Mouse (Mus musculus): ENCODE results near the gene Tmbim4. TPM values are rescaled to one million over a fixed set of nuclear protein-coding genes. Genes with fewer than 3 reads are reported as not detected.

Gene Tmbim4
- polyA plus RNA-seq, 1 experiment from 2014 or later, result 110 TPM

DNA sequence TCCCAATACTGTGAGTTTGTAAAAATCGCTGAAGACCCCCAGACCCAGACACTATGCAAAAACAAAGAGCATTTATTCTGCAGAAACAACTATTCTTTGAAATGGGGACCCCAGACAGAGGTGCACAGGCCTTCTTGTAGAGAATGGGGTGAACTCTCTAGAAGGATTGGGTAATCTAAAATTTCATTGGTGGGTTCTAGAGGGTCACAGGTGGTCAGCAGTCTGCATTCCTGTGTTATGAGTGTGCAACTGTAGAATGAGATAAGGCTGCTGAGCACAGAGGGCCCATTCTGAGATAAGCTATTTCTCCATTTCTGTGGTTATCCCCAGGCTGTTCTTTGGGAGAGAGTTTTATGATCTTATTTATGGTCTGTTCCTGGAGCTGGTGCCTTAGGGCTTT is 33.3 kb upstream of the Tmbim4 start:
- 82% methylated on average over 1 of the region's 1 CpGs for WGBS
- H3K4me2 ChIP-seq (replicated peaks; ENCODE audit: low read depth, low read length), result no peak overlapping the region
- H3K9ac ChIP-seq (replicated peaks; ENCODE audit: low read depth, low read length), result no peak overlapping the region
- no peaks in the 10 kb centered on the region; the same call in 1 of the 2 replicates for H3K4me1 ChIP-seq (ENCODE audit: control insufficient read depth, insufficient read depth, low read length)
- no peak overlapping the region for H3K4me3 ChIP-seq (ENCODE audit: low read depth, low read length)
- no peak overlapping the region for H3K27ac ChIP-seq (ENCODE audit: low read length)
- ATAC-seq (ENCODE audit: insufficient number of reproducible peaks, insufficient read depth, low FRiP score, low read depth), result peak; percentile 42; the same call in 1 of the 2 replicates
- H3K9me3 ChIP-seq (ENCODE audit: control insufficient read depth, low read depth, low read length), result no peaks in the 10 kb centered on the region
- no peaks in the 10 kb centered on the region for H3K36me3 ChIP-seq (ENCODE audit: control insufficient read depth, insufficient read depth, low read length)
- H3K27me3 ChIP-seq (ENCODE audit: control insufficient read depth, insufficient read depth, low read length), result no peaks in the 10 kb centered on the region

DNA sequence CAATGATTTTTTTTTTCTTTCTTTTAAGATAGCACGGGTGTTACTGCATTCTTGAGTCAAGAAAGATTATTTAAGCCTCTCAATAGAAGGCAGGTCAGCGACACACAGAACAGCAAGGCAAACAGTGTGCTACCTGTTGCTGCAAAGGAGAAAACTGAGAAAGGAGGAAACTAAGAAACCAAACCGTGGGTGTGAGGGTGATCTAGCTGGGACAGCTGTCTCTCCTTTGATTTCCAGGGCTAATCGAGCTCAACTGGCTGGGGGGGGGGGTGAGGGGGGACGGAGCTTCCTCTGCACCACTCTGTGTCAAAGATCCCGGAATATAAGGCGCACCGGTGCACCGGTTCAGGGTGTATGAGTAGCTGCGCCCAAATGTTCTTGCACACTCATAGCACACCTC is 32.3 kb upstream of the Tmbim4 start:
- no peaks in the 10 kb centered on the region; the same call in 1 of the 2 replicates for H3K4me1 ChIP-seq (ENCODE audit: control insufficient read depth, insufficient read depth, low read length)
- H3K4me3 ChIP-seq (ENCODE audit: low read depth, low read length), result no peak overlapping the region
- H3K4me2 ChIP-seq (replicated peaks; ENCODE audit: low read depth, low read length), result 0 out of 2 replicates have a peak overlapping the region, but pooled peaks have one; percentile 5
- H3K27me3 ChIP-seq (ENCODE audit: control insufficient read depth, insufficient read depth, low read length), result no peaks in the 10 kb centered on the region
- 40% methylated on average over 10 of the region's 10 CpGs for WGBS
- ATAC-seq (ENCODE audit: insufficient number of reproducible peaks, insufficient read depth, low FRiP score, low read depth), result no peak
- H3K9ac ChIP-seq (replicated peaks; ENCODE audit: low read depth, low read length), result no peak overlapping the region
- H3K36me3 ChIP-seq (ENCODE audit: control insufficient read depth, insufficient read depth, low read length), result no peaks in the 10 kb centered on the region
- H3K27ac ChIP-seq (ENCODE audit: low read length), result no peak overlapping the region
- H3K9me3 ChIP-seq (ENCODE audit: control insufficient read depth, low read depth, low read length), result no peaks in the 10 kb centered on the region

DNA sequence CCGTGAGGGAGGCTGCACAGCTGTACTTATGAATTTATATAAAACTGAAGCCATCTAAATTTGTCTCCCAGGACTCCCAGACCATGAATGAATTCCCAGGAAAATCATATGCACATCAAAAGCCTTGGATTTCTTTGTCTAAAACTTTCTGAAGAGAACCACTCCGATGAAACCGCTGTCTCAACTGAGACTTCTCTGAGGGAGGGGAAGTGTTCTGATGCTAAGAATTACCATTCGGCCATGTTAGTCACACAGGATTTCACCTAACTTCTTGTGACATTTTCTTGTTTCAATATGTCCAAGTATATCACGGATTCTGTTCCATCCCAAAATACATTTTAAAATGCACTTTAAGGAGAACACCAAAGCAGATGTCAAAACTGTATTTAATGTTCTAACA is 31.5 kb upstream of the Tmbim4 start:
- ATAC-seq (ENCODE audit: insufficient number of reproducible peaks, insufficient read depth, low FRiP score, low read depth), result no peak
- no peaks in the 10 kb centered on the region for H3K9me3 ChIP-seq (ENCODE audit: control insufficient read depth, low read depth, low read length)
- WGBS, result 73% methylated on average over 5 of the region's 5 CpGs

DNA sequence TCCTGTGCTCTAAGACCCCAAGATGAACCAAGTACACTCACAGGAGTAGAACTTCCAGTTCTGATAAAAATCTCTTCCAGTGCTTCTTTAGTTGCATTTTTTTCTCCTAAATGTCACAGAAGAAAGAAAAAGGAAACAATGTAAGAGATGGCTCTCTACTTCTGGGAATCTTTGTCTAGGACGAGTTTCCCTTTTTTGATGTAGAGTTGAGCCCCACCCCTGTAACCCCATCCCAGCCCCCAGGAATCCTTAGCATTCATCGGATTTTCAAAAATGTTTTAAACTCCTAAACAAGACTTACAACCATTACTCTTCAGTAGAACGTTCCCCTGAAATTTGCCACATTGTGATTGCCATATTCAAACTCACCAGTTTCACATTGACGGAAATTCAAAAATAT is 31.1 kb upstream of the Tmbim4 start:
- no peak for ATAC-seq (ENCODE audit: insufficient number of reproducible peaks, insufficient read depth, low FRiP score, low read depth)
- H3K27me3 ChIP-seq (ENCODE audit: control insufficient read depth, insufficient read depth, low read length), result no peaks in the 10 kb centered on the region
- H3K9ac ChIP-seq (replicated peaks; ENCODE audit: low read depth, low read length), result no peak overlapping the region
- no peaks in the 10 kb centered on the region; the same call in 1 of the 2 replicates for H3K4me1 ChIP-seq (ENCODE audit: control insufficient read depth, insufficient read depth, low read length)
- H3K4me3 ChIP-seq (ENCODE audit: low read depth, low read length), result no peak overlapping the region
- H3K36me3 ChIP-seq (ENCODE audit: control insufficient read depth, insufficient read depth, low read length), result no peaks in the 10 kb centered on the region
- H3K4me2 ChIP-seq (replicated peaks; ENCODE audit: low read depth, low read length), result no peak overlapping the region
- no peaks in the 10 kb centered on the region for H3K9me3 ChIP-seq (ENCODE audit: control insufficient read depth, low read depth, low read length)
- WGBS, result 73% methylated on average over 4 of the region's 4 CpGs
- no peak overlapping the region for H3K27ac ChIP-seq (ENCODE audit: low read length)

More for the DNA sequence above, 31.5 kb upstream of the Tmbim4 start:
- Histone ChIP-seq H3K27ac (ENCODE audit: low read length) (no peak overlapping the region), H3K4me1 (ENCODE audit: control insufficient read depth, insufficient read depth, low read length) (no peaks in the 10 kb centered on the region; the same call in 1 of the 2 replicates), H3K4me3 (ENCODE audit: low read depth, low read length) (no peak overlapping the region), H3K36me3 (ENCODE audit: control insufficient read depth, insufficient read depth, low read length) (no peaks in the 10 kb centered on the region), H3K9ac (replicated peaks; ENCODE audit: low read depth, low read length) (no peak overlapping the region), H3K4me2 (replicated peaks; ENCODE audit: low read depth, low read length) (no peak overlapping the region), H3K27me3 (ENCODE audit: control insufficient read depth, insufficient read depth, low read length) (no peaks in the 10 kb centered on the region)

DNA sequence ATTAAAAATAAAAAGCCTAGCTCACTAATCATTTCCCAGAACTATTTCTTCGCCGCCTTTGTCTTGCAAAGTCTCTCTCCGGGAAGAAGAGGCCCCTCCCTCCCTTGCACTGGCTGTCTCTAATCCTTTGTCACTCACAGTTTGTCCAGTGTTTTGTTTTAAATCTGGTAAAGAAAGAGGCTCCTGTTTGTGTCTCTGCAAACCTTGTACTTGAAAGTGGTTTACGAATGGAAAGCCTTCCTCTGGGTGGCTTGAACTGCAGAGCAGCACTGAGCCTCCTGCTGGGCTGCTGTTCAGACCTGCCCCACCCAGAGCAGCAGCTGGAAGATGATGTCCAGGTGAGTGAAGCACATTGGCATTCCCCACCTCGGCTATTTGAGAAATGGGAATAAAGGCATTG is 30.1 kb upstream of the Tmbim4 start:
- Histone ChIP-seq H3K4me3 (ENCODE audit: low read depth, low read length) (no peak overlapping the region), H3K4me1 (ENCODE audit: control insufficient read depth, insufficient read depth, low read length) (no peaks in the 10 kb centered on the region; the same call in 1 of the 2 replicates), H3K9me3 (ENCODE audit: control insufficient read depth, low read depth, low read length) (no peaks in the 10 kb centered on the region), H3K9ac (replicated peaks; ENCODE audit: low read depth, low read length) (no peak overlapping the region), H3K4me2 (replicated peaks; ENCODE audit: low read depth, low read length) (no peak overlapping the region), H3K36me3 (ENCODE audit: control insufficient read depth, insufficient read depth, low read length) (no peaks in the 10 kb centered on the region), H3K27me3 (ENCODE audit: control insufficient read depth, insufficient read depth, low read length) (no peaks in the 10 kb centered on the region), H3K27ac (ENCODE audit: low read length) (no peak overlapping the region)
- ATAC-seq (ENCODE audit: insufficient number of reproducible peaks, insufficient read depth, low FRiP score, low read depth), result no peak
- 38% methylated on average over 5 of the region's 5 CpGs for WGBS

DNA sequence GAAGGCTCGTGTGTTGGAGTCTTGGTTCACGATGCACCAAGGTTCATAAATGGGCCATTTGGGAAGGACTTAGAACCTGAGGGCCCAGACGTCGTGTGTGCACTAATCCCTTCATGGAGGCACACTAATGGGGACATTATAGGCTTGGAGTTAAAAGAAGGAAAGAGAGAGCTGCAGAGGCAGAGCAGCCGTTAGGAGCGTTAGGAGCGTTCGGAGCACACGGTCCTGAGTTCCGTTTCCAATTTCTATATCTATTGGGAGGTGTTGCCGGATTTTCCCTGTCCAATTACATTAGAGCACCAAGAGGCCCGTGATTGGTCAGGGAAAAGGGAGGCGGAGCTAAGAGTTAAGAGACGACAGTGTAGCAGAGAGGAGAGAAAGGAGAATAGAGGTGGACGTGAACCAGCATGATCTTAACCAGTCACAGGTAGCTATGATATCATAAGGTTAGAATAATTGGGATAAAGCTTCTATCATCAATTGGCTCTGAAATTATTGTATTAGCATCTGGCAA is 27.1 kb upstream of the Tmbim4 start:
- Histone ChIP-seq H3K9ac (replicated peaks; ENCODE audit: low read depth, low read length) (no peak overlapping the region), H3K4me3 (ENCODE audit: low read depth, low read length) (no peak overlapping the region), H3K27me3 (ENCODE audit: control insufficient read depth, insufficient read depth, low read length) (no peaks in the 10 kb centered on the region), H3K4me1 (ENCODE audit: control insufficient read depth, insufficient read depth, low read length) (no peaks in the 10 kb centered on the region), H3K9me3 (ENCODE audit: control insufficient read depth, low read depth, low read length) (no peaks in the 10 kb centered on the region), H3K27ac (ENCODE audit: low read length) (no peak overlapping the region), H3K4me2 (replicated peaks; ENCODE audit: low read depth, low read length) (no peak overlapping the region), H3K36me3 (ENCODE audit: control insufficient read depth, insufficient read depth, low read length) (no peaks in the 10 kb centered on the region)
- WGBS, result 86% methylated on average over 15 of the region's 15 CpGs
- no peak for ATAC-seq (ENCODE audit: insufficient number of reproducible peaks, insufficient read depth, low FRiP score, low read depth)

DNA sequence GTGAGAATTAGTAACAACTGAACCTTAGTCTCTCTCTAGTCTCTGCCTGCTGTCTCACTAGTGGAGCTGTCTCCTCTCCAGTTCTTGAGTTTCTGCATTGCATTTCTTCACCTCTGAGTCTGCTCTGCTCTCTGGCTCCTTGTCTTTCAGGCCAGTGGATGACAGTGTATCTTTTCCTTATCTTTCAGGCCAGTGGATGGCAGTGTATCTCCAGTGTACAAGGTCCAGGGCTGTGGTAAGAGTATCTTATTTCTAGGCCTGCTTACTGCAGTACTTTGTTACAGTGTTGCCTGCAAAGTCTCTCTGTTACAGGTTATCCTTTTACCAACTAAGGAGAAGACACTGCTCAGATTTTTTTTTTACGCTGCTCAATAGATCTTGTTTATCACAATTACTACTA is 18.5 kb upstream of the Tmbim4 start:
- no peak for ATAC-seq (ENCODE audit: insufficient number of reproducible peaks, insufficient read depth, low FRiP score, low read depth)
- H3K9me3 ChIP-seq (ENCODE audit: control insufficient read depth, low read depth, low read length), result no peaks in the 10 kb centered on the region
- no peak overlapping the region for H3K27ac ChIP-seq (ENCODE audit: low read length)
- 91% methylated on average over 1 of the region's 1 CpGs for WGBS
- no peak overlapping the region for H3K9ac ChIP-seq (replicated peaks; ENCODE audit: low read depth, low read length)
- H3K4me2 ChIP-seq (replicated peaks; ENCODE audit: low read depth, low read length), result no peak overlapping the region
- no peaks in the 10 kb centered on the region for H3K4me1 ChIP-seq (ENCODE audit: control insufficient read depth, insufficient read depth, low read length)
- no peaks in the 10 kb centered on the region for H3K27me3 ChIP-seq (ENCODE audit: control insufficient read depth, insufficient read depth, low read length)
- H3K4me3 ChIP-seq (ENCODE audit: low read depth, low read length), result no peak overlapping the region
- no peaks in the 10 kb centered on the region for H3K36me3 ChIP-seq (ENCODE audit: control insufficient read depth, insufficient read depth, low read length)

DNA sequence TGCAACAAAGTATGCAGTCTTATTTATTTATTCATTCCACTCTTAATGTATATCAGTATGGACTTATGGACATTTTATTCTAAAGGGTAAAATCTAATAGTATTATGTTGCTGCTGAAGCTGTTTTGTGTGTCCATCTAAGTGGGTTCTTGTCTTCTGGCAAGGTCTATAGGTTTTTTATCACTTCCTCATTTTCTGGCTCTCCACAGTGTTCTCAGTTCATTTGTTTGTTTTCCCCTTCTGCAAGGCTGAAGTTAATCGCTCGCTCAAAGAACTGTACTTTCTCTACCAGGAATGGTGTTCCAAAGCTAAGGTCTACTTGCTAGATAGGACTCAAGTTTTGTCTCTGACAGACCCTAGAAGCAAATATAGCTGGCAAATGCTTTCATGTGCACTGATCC is 18.0 kb upstream of the Tmbim4 start:
- WGBS, result 84% methylated on average over 2 of the region's 2 CpGs
- no peak overlapping the region for H3K4me2 ChIP-seq (replicated peaks; ENCODE audit: low read depth, low read length)
- H3K27ac ChIP-seq (ENCODE audit: low read length), result no peak overlapping the region
- no peaks in the 10 kb centered on the region for H3K9me3 ChIP-seq (ENCODE audit: control insufficient read depth, low read depth, low read length)
- H3K9ac ChIP-seq (replicated peaks; ENCODE audit: low read depth, low read length), result no peak overlapping the region
- no peaks in the 10 kb centered on the region for H3K36me3 ChIP-seq (ENCODE audit: control insufficient read depth, insufficient read depth, low read length)
- no peak overlapping the region for H3K4me3 ChIP-seq (ENCODE audit: low read depth, low read length)
- ATAC-seq (ENCODE audit: insufficient number of reproducible peaks, insufficient read depth, low FRiP score, low read depth), result no peak
- H3K27me3 ChIP-seq (ENCODE audit: control insufficient read depth, insufficient read depth, low read length), result no peaks in the 10 kb centered on the region
- H3K4me1 ChIP-seq (ENCODE audit: control insufficient read depth, insufficient read depth, low read length), result no peaks in the 10 kb centered on the region

DNA sequence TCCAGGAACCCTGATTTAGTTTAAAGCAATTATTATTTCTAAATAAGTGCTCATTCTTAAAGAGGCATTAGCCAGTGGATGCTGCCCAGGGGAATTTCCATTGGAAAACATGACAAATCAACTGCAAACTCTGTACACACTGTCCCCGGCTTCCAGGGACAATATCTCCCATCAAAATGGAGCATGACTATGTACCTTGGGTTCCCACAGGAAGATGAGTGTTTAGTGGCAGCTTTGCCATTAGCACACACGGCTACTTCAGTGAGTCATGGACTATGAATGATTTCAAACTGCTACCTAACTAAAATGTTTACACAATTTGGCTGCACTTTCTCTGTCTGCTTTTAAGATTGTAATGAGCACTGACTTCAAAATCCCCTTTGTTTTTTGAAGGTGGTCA is 12.9 kb upstream of the Tmbim4 start:
- no peak for ATAC-seq (ENCODE audit: insufficient number of reproducible peaks, insufficient read depth, low FRiP score, low read depth)
- Histone ChIP-seq H3K4me1 (ENCODE audit: control insufficient read depth, insufficient read depth, low read length) (no peaks in the 10 kb centered on the region), H3K4me2 (replicated peaks; ENCODE audit: low read depth, low read length) (no peak overlapping the region), H3K27me3 (ENCODE audit: control insufficient read depth, insufficient read depth, low read length) (no peaks in the 10 kb centered on the region), H3K36me3 (ENCODE audit: control insufficient read depth, insufficient read depth, low read length) (no peaks in the 10 kb centered on the region), H3K9ac (replicated peaks; ENCODE audit: low read depth, low read length) (no peak overlapping the region), H3K9me3 (ENCODE audit: control insufficient read depth, low read depth, low read length) (no peaks in the 10 kb centered on the region), H3K27ac (ENCODE audit: low read length) (no peak overlapping the region), H3K4me3 (ENCODE audit: low read depth, low read length) (no peak overlapping the region)
- 47% methylated on average over 2 of the region's 2 CpGs for WGBS
